Comparison of ENCODE assay signal across 8 mouse cellular contexts in the genomic region with DNA sequence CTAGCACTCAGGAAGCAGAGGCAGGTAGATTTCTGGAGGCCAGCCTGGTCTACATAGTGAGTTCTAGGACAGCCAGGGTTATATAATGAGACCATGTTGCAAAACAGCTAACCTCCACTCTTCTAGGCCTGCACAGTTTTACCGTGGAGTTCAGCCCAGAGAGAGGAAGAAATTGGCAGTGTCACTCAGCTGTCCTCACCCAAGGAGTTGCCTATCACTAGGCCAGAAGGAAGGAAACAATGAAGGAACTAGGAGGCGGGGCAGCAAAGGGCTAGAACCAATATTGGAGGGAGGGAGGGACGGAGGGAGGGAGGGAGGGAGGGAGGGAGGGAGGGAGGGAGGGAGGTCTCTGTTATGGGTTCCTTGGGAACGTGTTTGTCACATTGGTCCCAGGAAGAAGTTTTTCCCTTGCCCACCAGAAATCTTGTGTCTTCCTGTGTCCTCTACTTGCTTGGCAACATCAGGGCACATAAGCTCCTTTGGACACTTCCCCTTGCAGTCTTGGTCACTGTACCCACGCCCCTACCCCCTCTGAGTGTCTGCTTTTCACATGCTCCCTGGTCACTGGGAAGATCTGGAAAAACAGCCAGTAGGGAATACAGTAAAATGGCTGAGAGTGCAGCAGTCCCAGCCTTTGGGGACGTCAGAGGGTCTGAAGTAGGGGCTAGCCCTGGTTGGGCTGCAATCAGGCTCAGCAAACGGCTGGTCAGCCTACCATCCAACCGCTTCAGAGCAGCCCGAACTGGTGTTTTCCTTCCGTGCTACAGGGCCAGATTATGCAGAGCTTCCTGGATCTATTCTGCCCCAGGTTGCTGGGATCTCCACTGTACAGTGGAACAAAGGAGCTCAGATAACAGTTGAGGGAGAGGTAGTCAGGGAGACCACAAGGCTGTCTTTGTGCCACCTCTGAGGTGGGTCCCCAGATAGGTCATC. TPM values are rescaled to one million over a fixed set of nuclear protein-coding genes. Genes with fewer than 3 reads are reported as not detected.
DNase-seq lines count a peak whose midpoint lies in the region; ATAC-seq and TF ChIP-seq lines count a peak whose summit lies in the region.

No protein-coding gene starts in this region.

- no peak overlapping the region; the same call in 1 of the 2 replicates for H3K4me3 ChIP-seq in hindbrain, embryonic 10.5 days
- no peak overlapping the region for H3K4me3 ChIP-seq in hindbrain, embryonic 11.5 days (ENCODE audit: low read depth, low read length)
- H3K4me3 ChIP-seq in ES-E14 (ENCODE audit: insufficient read depth in 1 of 2, low read depth in 1 of 2, low read length in 2 of 2, poor library complexity in 1 of 2, severe bottlenecking in 1 of 2), result peak overlapping the region in 1 of 2 experiments; percentile 1; a peak in 2 of 4 replicates
- H3K4me3 ChIP-seq in heart, embryonic 14.5 days (ENCODE audit: control insufficient read depth in 1 of 2, insufficient read depth in 1 of 2, low read depth in 1 of 2, low read length in 2 of 2), result no peak overlapping the region
- H3K4me3 ChIP-seq in lung, postnatal 0 days (ENCODE audit: low read depth, low read length), result peak overlapping the region; percentile 15; the same call in 1 of the 2 replicates

- H3K9ac ChIP-seq in hindbrain, embryonic 11.5 days (ENCODE audit: low read depth, low read length), result no peak overlapping the region
- H3K9ac ChIP-seq in ES-E14 (ENCODE audit: insufficient read depth, low read depth, low read length, poor library complexity, severe bottlenecking), result 0 out of 2 replicates have a peak overlapping the region, but pooled peaks have one; percentile 22
- 0 out of 2 replicates have a peak overlapping the region, but pooled peaks have one; percentile 9 for H3K9ac ChIP-seq in heart, embryonic 14.5 days (ENCODE audit: low read length)
- H3K9ac ChIP-seq in lung, postnatal 0 days (replicated peaks; ENCODE audit: low read depth), result no peak overlapping the region

- H3K27me3 ChIP-seq in hindbrain, embryonic 10.5 days (ENCODE audit: insufficient read depth, poor library complexity, severe bottlenecking), result no peaks in the 10 kb centered on the region
- H3K27me3 ChIP-seq in hindbrain, embryonic 11.5 days (ENCODE audit: control insufficient read depth, insufficient read depth, low read length), result no peaks in the 10 kb centered on the region
- no peaks in the 10 kb centered on the region for H3K27me3 ChIP-seq in heart, embryonic 14.5 days (ENCODE audit: control insufficient read depth, insufficient read depth, low read length)
- no peaks in the 10 kb centered on the region for H3K27me3 ChIP-seq in lung, postnatal 0 days (replicated peaks; ENCODE audit: insufficient read depth, low read length)

- in situ Hi-C loops in ES-E14 (cut with MboI; ENCODE audit: low sequenced_read_pairs in 2 of 2, unreplicated experiment in 2 of 2), result no loop called here

- peaks cover 73% of the 10 kb centered on the region for H3K4me1 ChIP-seq in hindbrain, embryonic 10.5 days (replicated peaks)
- H3K4me1 ChIP-seq in hindbrain, embryonic 11.5 days (replicated peaks; ENCODE audit: control insufficient read depth, insufficient read depth, low read length), result peaks cover 14% of the 10 kb centered on the region
- peaks cover 9 to 26% of the 10 kb centered on the region in 2 experiments; a peak in 3 of 4 replicates for H3K4me1 ChIP-seq in ES-E14 (ENCODE audit: control insufficient read depth in 2 of 2, insufficient read depth in 2 of 2, low read length in 2 of 2, poor library complexity in 1 of 2)
- H3K4me1 ChIP-seq in heart, embryonic 14.5 days (ENCODE audit: control insufficient read depth in 2 of 2, insufficient read depth in 2 of 2, low read length in 2 of 2), result peaks cover 43 to 77% of the 10 kb centered on the region in 2 experiments
- peaks cover 34% of the 10 kb centered on the region for H3K4me1 ChIP-seq in lung, postnatal 0 days (ENCODE audit: insufficient read depth, low read depth, low read length)

- no peak for ATAC-seq in hindbrain, embryonic 11.5 days (ENCODE audit: low FRiP score)
- ATAC-seq in heart, embryonic 14.5 days (ENCODE audit: insufficient number of reproducible peaks, insufficient read depth, low FRiP score, low read depth), result no peak
- 0 out of 2 replicates have a peak, but pooled peaks have one; percentile 1 for ATAC-seq in lung, postnatal 0 days

- no peak for TF ChIP-seq EP300 in lung, postnatal 0 days (IDR thresholded peaks at IDR 0.05)

- 63% methylated on average over 9 of the region's 10 CpGs for WGBS in hindbrain, embryonic 10.5 days
- 63% methylated on average over 8 of the region's 10 CpGs for WGBS in hindbrain, embryonic 11.5 days
- 29% methylated on average over 9 of the region's 10 CpGs for WGBS in heart, embryonic 14.5 days
- WGBS in lung, postnatal 0 days, result 27% methylated on average over 9 of the region's 10 CpGs

- H3K9me3 ChIP-seq in hindbrain, embryonic 10.5 days, result no peaks in the 10 kb centered on the region
- H3K9me3 ChIP-seq in hindbrain, embryonic 11.5 days (ENCODE audit: control insufficient read depth, low read length), result no peaks in the 10 kb centered on the region
- no peaks in the 10 kb centered on the region for H3K9me3 ChIP-seq in ES-E14 (ENCODE audit: control insufficient read depth, insufficient read depth, low read depth, low read length)
- no peaks in the 10 kb centered on the region for H3K9me3 ChIP-seq in heart, embryonic 14.5 days (ENCODE audit: control insufficient read depth, low read length)
- no peaks in the 10 kb centered on the region for H3K9me3 ChIP-seq in lung, postnatal 0 days (ENCODE audit: low read length)

- DNase-seq in hindbrain, embryonic 10.5 days (ENCODE audit: low spot score), result no peak
- no peak for DNase-seq in hindbrain, embryonic 11.5 days (ENCODE audit: low spot score)
- no peak for DNase-seq in ES-E14 (ENCODE audit: low read depth, low spot score)
- peak; percentile 51 for DNase-seq in lung, postnatal 0 days (ENCODE audit: low spot score)
- DNase-seq in ovary, postnatal 10 days (ENCODE audit: low spot score), result no peak
- DNase-seq in spleen, postnatal 4 days (ENCODE audit: low spot score in 2 of 2), result no peak
- DNase-seq in layer of hippocampus, adult 11-12 months (ENCODE audit: low spot score), result no peak

- peak overlapping the region; percentile 75 for H3K27ac ChIP-seq in hindbrain, embryonic 10.5 days
- no peak overlapping the region for H3K27ac ChIP-seq in hindbrain, embryonic 11.5 days (ENCODE audit: low read depth, low read length)
- peak overlapping the region; percentile 64; the same call in 1 of the 2 replicates for H3K27ac ChIP-seq in ES-E14 (ENCODE audit: insufficient read depth, low read depth, low read length, poor library complexity, severe bottlenecking)
- peak overlapping the region; percentile 18 to 41; a peak in 2 of 4 replicates for H3K27ac ChIP-seq in heart, embryonic 14.5 days (replicated peaks in 1 of 2; ENCODE audit: control insufficient read depth in 1 of 2, insufficient read depth in 1 of 2, low read depth in 2 of 2, low read length in 2 of 2)
- H3K27ac ChIP-seq in lung, postnatal 0 days (ENCODE audit: low read length), result peak overlapping the region; percentile 76

- no peak for TF ChIP-seq CTCF in lung, postnatal 0 days (IDR thresholded peaks at IDR 0.05)

- H3K36me3 ChIP-seq in hindbrain, embryonic 10.5 days, result peaks cover 37% of the 10 kb centered on the region
- H3K36me3 ChIP-seq in hindbrain, embryonic 11.5 days (ENCODE audit: control insufficient read depth, insufficient read depth, low read length), result no peaks in the 10 kb centered on the region
- H3K36me3 ChIP-seq in ES-E14 (ENCODE audit: control insufficient read depth, insufficient read depth, low read length, poor library complexity, severe bottlenecking), result no peaks in the 10 kb centered on the region; the same call in 1 of the 2 replicates
- H3K36me3 ChIP-seq in heart, embryonic 14.5 days (ENCODE audit: control insufficient read depth, insufficient read depth, low read length), result 0 out of 2 replicates have a peak, but pooled peaks cover 4% of the 10 kb centered on the region
- H3K36me3 ChIP-seq in lung, postnatal 0 days (ENCODE audit: insufficient read depth, low read length), result no peaks in the 10 kb centered on the region

- H3K4me2 ChIP-seq in hindbrain, embryonic 11.5 days (replicated peaks; ENCODE audit: low read depth, low read length), result no peak overlapping the region
- peak overlapping the region; percentile 17; the same call in 1 of the 2 replicates for H3K4me2 ChIP-seq in heart, embryonic 14.5 days (ENCODE audit: low read length)
- peak overlapping the region; percentile 47 for H3K4me2 ChIP-seq in lung, postnatal 0 days (replicated peaks; ENCODE audit: low read depth, low read length)

TF ChIP-seq in ES-E14, 5 proteins besides CTCF, POLR2A, EP300 and RAD21:
- TF ChIP-seq CHD2 (IDR thresholded peaks at IDR 0.05; ENCODE audit: low read depth, low read length) (no peak), ZC3H11A (IDR thresholded peaks at IDR 0.05; ENCODE audit: borderline replicate concordance, low read depth, low read length) (no peak)

RNA-seq across cellular contexts. Expression of a gene that starts 45.4 kb away (rescaled TPM):
- 86.1 and 126 TPM in 2 replicates for polyA plus RNA-seq in hindbrain, embryonic 10.5 days (2016; fragmentation: Nextera tagmentation; extraction: Ambion mirVana)
- polyA plus RNA-seq in hindbrain, embryonic 11.5 days (2014; fragmentation: Nextera tagmentation; extraction: Ambion mirVana), result 96.1 and 133 TPM in 2 replicates
- 30.7 and 77.7 TPM in 2 replicates for total RNA-seq in ES-E14 (2012; rRNA removed)
- 2,013 and 2,167 TPM in 2 replicates for polyA plus RNA-seq in heart, embryonic 14.5 days (2014; fragmentation: Nextera tagmentation; extraction: Ambion mirVana)
- polyA plus RNA-seq in lung, postnatal 0 days (2015; fragmentation: Nextera tagmentation; extraction: Ambion mirVana), result 222 and 240 TPM in 2 replicates

Comparison
In these comparisons a context has a peak if more than half of its experiments do, and no peak if none do; other contexts are left out.
1. H3K9ac ChIP-seq: peak in ES-E14 (single experiment) and heart, embryonic 14.5 days (single experiment); none in hindbrain, embryonic 11.5 days (single experiment) and lung, postnatal 0 days (single experiment).